Mouse (Mus musculus): ENCODE data around the gene Gm21954. TPM values are rescaled to one million over a fixed set of nuclear protein-coding genes. Genes with fewer than 3 reads are reported as not detected.
A peak's percentile ranks its signal among the peaks of the same experiment; 100 is the strongest.

Gene Gm21954
- polyA plus RNA-seq (2012; rRNA removed): not detected in 2 replicates

DNA sequence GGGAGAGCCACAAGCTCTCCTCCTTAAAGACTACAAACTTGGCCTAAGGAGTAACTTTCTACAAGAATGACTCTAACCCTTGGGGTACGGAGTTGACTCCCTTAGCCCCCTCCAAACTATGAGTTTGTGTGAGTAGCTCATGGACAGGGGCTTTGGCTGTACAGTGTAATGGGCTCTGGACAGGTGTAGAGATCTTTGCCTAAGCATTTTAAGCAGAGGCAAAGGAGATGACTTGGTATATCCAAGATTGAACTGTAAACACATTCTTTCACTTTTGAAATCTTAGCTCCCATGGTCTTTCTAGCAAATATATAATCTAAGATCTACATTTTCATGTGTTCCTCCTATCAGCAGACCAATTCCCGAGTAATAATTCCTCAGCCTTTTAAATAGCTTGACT is at the start of gene Gm21954:
Gene Gm21954 (minus strand): TSS at position 101 of the 400 bp plus-strand sequence.
- no peak for DNase-seq
- TF ChIP-seq POLR2A (IDR thresholded peaks at IDR 0.05; ENCODE audit: low read depth, low read length) (no peak), CTCF (conservative IDR thresholded peaks at IDR 0.05; ENCODE audit: insufficient read depth, insufficient read length, low read depth, low read length) (no peak)
- Histone ChIP-seq H3K4me3 (ENCODE audit: insufficient read depth, low read depth, low read length) (no peak within 1 kb of the TSS), H3K27me3 (replicated peaks; ENCODE audit: control insufficient read depth, insufficient read depth, low read length) (no peaks in the 10 kb centered on the region), H3K36me3 (ENCODE audit: control insufficient read depth, insufficient read depth, low read length) (no peaks in the 10 kb centered on the region), H3K27ac (ENCODE audit: insufficient read depth, low read depth, low read length) (no peak within 1 kb of the TSS), H3K4me1 (ENCODE audit: control insufficient read depth, insufficient read depth, low read length) (no peaks in the 10 kb centered on the region)
- 85% methylated on average over 2 of the region's 2 CpGs for WGBS

DNA sequence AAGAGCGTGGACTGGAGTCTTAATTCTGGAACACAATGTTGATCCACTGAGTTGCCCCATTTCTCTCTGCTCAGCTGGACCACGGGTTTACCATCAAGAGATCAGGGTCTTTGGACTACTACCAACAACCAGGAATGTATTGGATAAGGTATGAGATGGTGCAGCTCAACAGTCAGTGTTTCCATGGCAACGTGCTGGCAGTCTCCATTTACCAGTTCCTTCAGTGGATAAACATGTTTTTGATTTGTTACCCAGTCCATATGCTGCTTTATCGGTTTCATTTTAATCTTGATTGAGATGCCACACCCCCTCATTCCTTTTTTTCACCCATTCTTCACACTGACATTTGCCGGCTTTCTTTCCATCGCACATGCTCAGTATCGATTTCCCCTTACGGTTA is 49.8 kb upstream of the Gm21954 start:
- no peaks in the 10 kb centered on the region for H3K27me3 ChIP-seq (replicated peaks; ENCODE audit: control insufficient read depth, insufficient read depth, low read length)
- H3K36me3 ChIP-seq (ENCODE audit: control insufficient read depth, insufficient read depth, low read length): no peaks in the 10 kb centered on the region
- H3K27ac ChIP-seq (ENCODE audit: insufficient read depth, low read depth, low read length): no peak overlapping the region
- WGBS: 80% methylated on average over 8 of the region's 8 CpGs
- no peak overlapping the region for H3K4me3 ChIP-seq (ENCODE audit: insufficient read depth, low read depth, low read length)
- TF ChIP-seq POLR2A (IDR thresholded peaks at IDR 0.05; ENCODE audit: low read depth, low read length) (no peak), CTCF (conservative IDR thresholded peaks at IDR 0.05; ENCODE audit: insufficient read depth, insufficient read length, low read depth, low read length) (no peak)
- DNase-seq: no peak
- H3K4me1 ChIP-seq (ENCODE audit: control insufficient read depth, insufficient read depth, low read length): no peaks in the 10 kb centered on the region

DNA sequence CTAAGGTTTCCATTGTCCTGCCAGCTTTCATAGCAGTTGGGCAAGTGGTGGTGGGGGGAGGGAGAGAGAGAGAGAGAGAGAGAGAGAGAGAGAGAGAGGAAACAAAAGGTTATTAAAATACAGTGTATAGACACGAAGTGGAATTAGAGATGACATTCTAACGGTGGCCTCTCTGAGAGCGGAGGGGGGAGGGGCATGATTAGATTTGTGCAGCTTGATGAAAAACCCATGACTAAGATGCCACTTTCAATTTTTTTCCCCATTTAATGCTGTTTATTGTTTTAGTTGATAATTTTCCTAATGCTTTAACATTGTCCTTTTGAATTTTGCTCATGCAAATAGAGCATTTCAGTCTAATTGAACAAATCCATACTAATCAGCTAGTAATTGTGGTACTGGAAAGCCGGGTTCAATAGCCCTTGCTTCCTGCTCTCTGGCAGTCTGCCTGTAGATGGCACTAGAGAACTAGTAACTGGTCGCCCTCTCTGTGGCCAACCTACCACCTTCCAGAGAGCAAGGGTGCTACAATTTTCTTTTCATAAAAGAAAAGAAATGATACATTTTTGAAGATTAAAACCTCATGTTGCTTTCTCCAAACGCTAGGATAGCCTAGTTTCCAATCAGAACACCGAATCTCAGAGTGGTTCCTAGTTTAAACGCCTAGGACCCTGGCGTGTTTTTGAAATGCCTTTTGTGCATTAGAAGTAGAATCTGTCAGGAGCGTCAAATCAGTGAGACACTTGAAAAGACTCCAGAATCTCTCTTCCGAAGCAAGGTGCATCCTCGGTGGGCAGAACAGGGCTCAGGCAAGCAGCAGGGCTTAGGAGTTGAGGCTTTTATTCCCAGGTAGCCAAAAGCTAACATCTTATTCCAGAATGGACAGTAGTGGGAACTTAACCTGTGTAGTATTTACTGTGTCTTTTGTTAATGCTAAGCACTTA is 48.5 kb upstream of the Gm21954 start:
- no peaks in the 10 kb centered on the region for H3K4me1 ChIP-seq (ENCODE audit: control insufficient read depth, insufficient read depth, low read length)
- H3K36me3 ChIP-seq (ENCODE audit: control insufficient read depth, insufficient read depth, low read length): no peaks in the 10 kb centered on the region
- no peak overlapping the region for H3K4me3 ChIP-seq (ENCODE audit: insufficient read depth, low read depth, low read length)
- no peaks in the 10 kb centered on the region; the same call in 1 of the 2 replicates for H3K27me3 ChIP-seq (replicated peaks; ENCODE audit: control insufficient read depth, insufficient read depth, low read length)
- H3K27ac ChIP-seq (ENCODE audit: insufficient read depth, low read depth, low read length): no peak overlapping the region
- peak; percentile 89 for TF ChIP-seq CTCF (conservative IDR thresholded peaks at IDR 0.05; ENCODE audit: insufficient read depth, insufficient read length, low read depth, low read length)
- no peak for TF ChIP-seq POLR2A (IDR thresholded peaks at IDR 0.05; ENCODE audit: low read depth, low read length)
- WGBS: 29% methylated on average over 12 of the region's 12 CpGs
- DNase-seq: peak; percentile 76

DNA sequence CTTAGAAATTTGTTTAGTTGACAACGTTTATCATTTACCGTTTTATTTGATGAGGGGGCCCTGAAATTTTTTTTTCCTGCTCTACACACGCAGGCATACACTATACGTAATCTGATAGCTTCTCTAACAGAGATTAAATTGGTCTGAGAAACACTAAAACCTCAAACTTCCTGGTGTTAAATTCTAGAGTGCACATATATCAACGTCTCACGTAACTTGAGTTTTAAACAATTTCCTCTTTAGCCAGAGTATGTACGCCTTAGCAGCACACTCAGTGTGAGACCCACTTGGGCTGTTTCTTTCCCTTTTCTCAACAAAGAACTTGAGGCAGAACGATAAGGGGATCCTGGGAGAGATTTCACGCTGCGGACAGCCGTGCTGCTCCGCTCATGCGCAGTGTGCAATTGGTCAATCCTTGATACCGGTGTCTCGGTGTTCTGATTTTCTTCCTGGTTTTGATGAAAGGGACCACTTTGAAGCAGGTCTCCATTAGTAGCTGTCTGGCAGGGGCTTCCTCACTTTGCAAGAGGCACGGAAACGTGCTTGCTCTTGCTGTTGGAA is 45.5 kb upstream of the Gm21954 start:
- no peaks in the 10 kb centered on the region for H3K4me1 ChIP-seq (ENCODE audit: control insufficient read depth, insufficient read depth, low read length)
- H3K36me3 ChIP-seq (ENCODE audit: control insufficient read depth, insufficient read depth, low read length): no peaks in the 10 kb centered on the region
- H3K27ac ChIP-seq (ENCODE audit: insufficient read depth, low read depth, low read length): no peak overlapping the region
- H3K27me3 ChIP-seq (replicated peaks; ENCODE audit: control insufficient read depth, insufficient read depth, low read length): no peaks in the 10 kb centered on the region; the same call in 1 of the 2 replicates
- no peak for DNase-seq
- TF ChIP-seq CTCF (conservative IDR thresholded peaks at IDR 0.05; ENCODE audit: insufficient read depth, insufficient read length, low read depth, low read length) (no peak), POLR2A (IDR thresholded peaks at IDR 0.05; ENCODE audit: low read depth, low read length) (no peak)
- peak overlapping the region; percentile 30 for H3K4me3 ChIP-seq (ENCODE audit: insufficient read depth, low read depth, low read length)
- 34% methylated on average over 17 of the region's 17 CpGs for WGBS

DNA sequence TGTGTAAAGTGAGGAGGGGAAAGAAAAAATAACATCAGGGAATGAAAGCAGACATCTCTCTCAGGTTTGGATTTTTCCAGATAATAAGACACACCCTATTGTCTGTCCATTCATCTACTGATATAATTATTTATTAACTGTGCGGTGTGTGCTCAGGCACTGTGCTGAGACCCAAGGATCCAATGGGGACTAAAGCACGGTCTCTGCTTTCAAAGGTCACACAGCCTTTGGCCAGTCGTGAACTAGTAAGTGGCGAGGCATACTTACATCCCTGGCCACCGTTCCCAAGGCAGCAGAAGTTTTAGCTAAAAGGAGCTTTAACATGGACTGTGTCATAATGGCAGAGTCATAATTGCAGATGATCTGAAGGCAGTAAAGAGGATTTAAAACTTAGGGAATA is 44.0 kb upstream of the Gm21954 start:
- WGBS: 43% methylated on average over 5 of the region's 5 CpGs
- peak; percentile 19 for DNase-seq
- Histone ChIP-seq H3K27me3 (replicated peaks; ENCODE audit: control insufficient read depth, insufficient read depth, low read length) (no peaks in the 10 kb centered on the region; the same call in 1 of the 2 replicates), H3K27ac (ENCODE audit: insufficient read depth, low read depth, low read length) (no peak overlapping the region), H3K4me3 (ENCODE audit: insufficient read depth, low read depth, low read length) (no peak overlapping the region), H3K4me1 (ENCODE audit: control insufficient read depth, insufficient read depth, low read length) (no peaks in the 10 kb centered on the region), H3K36me3 (ENCODE audit: control insufficient read depth, insufficient read depth, low read length) (no peaks in the 10 kb centered on the region)
- TF ChIP-seq POLR2A (IDR thresholded peaks at IDR 0.05; ENCODE audit: low read depth, low read length): no peak
- TF ChIP-seq CTCF (conservative IDR thresholded peaks at IDR 0.05; ENCODE audit: insufficient read depth, insufficient read length, low read depth, low read length): no peak

DNA sequence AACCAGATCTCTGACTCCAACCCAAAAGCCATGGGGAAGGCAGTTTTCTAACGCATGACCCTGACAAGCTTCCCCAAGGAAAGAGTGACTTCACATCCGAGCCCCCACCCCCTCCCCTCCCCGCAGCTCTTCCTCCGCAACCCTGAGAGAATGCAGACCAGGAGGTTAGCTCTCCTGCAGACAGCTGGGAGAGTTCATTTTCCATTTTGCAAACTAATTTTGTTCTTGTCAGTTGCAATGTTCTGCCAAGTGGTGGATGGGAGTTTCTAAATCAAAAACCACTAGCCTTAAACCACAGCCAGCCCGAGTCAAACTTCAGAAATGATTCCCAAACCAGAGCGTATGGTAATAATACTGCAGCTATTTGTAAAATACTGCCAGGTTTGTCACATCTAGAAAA is 39.6 kb upstream of the Gm21954 start:
- H3K4me1 ChIP-seq (ENCODE audit: control insufficient read depth, insufficient read depth, low read length): no peaks in the 10 kb centered on the region
- no peak overlapping the region for H3K27ac ChIP-seq (ENCODE audit: insufficient read depth, low read depth, low read length)
- H3K27me3 ChIP-seq (replicated peaks; ENCODE audit: control insufficient read depth, insufficient read depth, low read length): no peaks in the 10 kb centered on the region; the same call in 1 of the 2 replicates
- H3K36me3 ChIP-seq (ENCODE audit: control insufficient read depth, insufficient read depth, low read length): no peaks in the 10 kb centered on the region
- H3K4me3 ChIP-seq (ENCODE audit: insufficient read depth, low read depth, low read length): no peak overlapping the region
- WGBS: 62% methylated on average over 6 of the region's 6 CpGs
- DNase-seq: peak; percentile 12
- TF ChIP-seq CTCF (conservative IDR thresholded peaks at IDR 0.05; ENCODE audit: insufficient read depth, insufficient read length, low read depth, low read length) (no peak), POLR2A (IDR thresholded peaks at IDR 0.05; ENCODE audit: low read depth, low read length) (no peak)

DNA sequence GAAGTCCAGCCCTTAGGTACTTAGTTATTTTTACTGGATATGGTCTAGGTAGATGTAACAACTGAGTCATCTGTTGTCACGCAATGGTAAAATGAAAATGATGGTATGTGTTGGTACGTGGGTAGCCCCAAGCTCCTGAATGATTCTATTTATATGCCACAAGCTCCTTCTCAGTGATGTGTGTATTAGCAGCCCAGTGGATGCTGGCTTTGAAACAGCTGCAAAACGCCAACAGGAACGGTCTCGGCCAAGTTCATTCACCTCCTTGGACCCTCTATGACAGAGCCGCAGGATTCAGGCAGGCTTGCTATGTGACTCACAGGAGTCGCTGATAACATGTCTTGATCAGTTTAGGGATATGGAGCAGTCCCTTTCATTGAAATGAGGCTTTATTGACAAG is 38.2 kb upstream of the Gm21954 start:
- WGBS: 75% methylated on average over 7 of the region's 7 CpGs
- TF ChIP-seq CTCF (conservative IDR thresholded peaks at IDR 0.05; ENCODE audit: insufficient read depth, insufficient read length, low read depth, low read length): no peak
- TF ChIP-seq POLR2A (IDR thresholded peaks at IDR 0.05; ENCODE audit: low read depth, low read length): no peak
- no peak for DNase-seq

More for the DNA sequence above, 38.2 kb upstream of the Gm21954 start:
- Histone ChIP-seq H3K36me3 (ENCODE audit: control insufficient read depth, insufficient read depth, low read length) (no peaks in the 10 kb centered on the region), H3K4me3 (ENCODE audit: insufficient read depth, low read depth, low read length) (no peak overlapping the region), H3K27ac (ENCODE audit: insufficient read depth, low read depth, low read length) (no peak overlapping the region), H3K27me3 (replicated peaks; ENCODE audit: control insufficient read depth, insufficient read depth, low read length) (no peaks in the 10 kb centered on the region), H3K4me1 (ENCODE audit: control insufficient read depth, insufficient read depth, low read length) (no peaks in the 10 kb centered on the region)
